Mouse (Mus musculus) T-helper 2 cell (primary cell): ENCODE data around the gene Pnmt.

ENCODE experiments used
- in situ Hi-C: fragments of 300-600 bp; cut with MboI, MseI; formaldehyde crosslinking; loops from one replicate; pipeline ENCODE4 v1.15.1; 2025; ENCODE audit warnings: high pct_unique_total_duplicates

The Pnmt gene

GRCm38 (mm10) chr11:98385638-98386585, at the start of gene Pnmt:
TSS of gene Pnmt (plus strand) at chr11:98386450.
- in situ Hi-C loops, result loop anchor here (5.0 kb wide), 1 partner anchor 44 kb away; no protein-coding TSS in a partner anchor

DNA sequence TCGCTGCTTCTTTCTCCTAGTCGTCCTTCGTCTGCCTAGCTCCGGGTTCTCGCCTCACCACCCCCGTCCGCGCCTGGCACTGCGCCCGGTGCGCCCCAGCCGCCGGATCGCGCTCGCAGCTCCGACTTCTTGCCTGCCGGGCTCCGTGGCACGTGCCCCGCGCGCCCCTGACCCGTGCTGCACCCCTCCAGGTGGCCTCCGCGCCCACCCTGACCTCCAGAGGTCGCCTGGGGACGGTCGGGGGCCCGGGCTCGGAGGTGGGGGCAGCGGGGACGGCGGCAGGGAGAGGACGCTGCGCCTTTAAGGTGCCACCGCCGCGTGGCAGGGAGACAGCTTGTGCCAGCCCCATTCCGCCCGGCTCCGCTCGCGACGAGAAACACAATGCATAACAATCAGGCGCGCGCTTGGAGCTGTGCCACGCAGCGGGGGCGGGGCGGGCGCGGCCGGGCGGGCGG, 47.7 kb upstream of the Pnmt start:
- in situ Hi-C loops, result no loop called here

DNA sequence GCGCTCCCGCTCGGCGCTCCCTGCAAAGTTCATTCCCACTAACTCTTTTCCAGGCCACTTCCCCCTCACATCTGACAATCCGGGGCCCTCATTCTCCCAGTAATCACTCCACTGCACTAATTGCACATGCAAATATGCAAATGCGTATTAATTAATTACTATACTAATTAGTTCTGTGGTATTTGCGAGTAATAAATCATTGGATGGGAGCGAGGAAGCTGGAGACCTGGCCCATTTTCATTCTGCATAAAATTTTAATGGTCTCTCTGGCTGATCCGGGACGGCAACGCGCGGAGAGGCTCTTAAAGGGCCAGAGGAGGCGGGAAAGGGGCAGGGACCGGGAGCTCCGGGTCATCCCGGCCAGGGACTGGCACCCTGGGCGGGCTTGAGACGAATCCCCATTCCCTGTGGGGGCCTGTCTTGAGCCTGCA, 47.2 kb upstream of the Pnmt start:
- in situ Hi-C loops, result no loop called here

- in situ Hi-C loops, result loop anchor here (5.0 kb wide), 1 partner anchor 48 kb away; the partner anchor contains the start of gene Pnmt
These were observed 46.5 kb upstream of the Pnmt start for GRCm38 (mm10) chr11:98339679-98340287.

GRCm38 (mm10) chr11:98340597-98340996, 45.7 kb upstream of the Pnmt start:
- in situ Hi-C loops, result loop anchor here (5.0 kb wide), 1 partner anchor 47 kb away; the partner anchor contains the start of gene Pnmt

- in situ Hi-C loops, result loop anchor here (5.0 kb wide), 1 partner anchor 46 kb away; the partner anchor contains the start of gene Pnmt
These were observed 45.1 kb upstream of the Pnmt start for GRCm38 (mm10) chr11:98341174-98341573.

GRCm38 (mm10) chr11:98342000-98342945, 44.0 kb upstream of the Pnmt start:
- in situ Hi-C loops, result loop anchor here (5.0 kb wide), 1 partner anchor 45 kb away; the partner anchor contains the start of gene Pnmt

DNA sequence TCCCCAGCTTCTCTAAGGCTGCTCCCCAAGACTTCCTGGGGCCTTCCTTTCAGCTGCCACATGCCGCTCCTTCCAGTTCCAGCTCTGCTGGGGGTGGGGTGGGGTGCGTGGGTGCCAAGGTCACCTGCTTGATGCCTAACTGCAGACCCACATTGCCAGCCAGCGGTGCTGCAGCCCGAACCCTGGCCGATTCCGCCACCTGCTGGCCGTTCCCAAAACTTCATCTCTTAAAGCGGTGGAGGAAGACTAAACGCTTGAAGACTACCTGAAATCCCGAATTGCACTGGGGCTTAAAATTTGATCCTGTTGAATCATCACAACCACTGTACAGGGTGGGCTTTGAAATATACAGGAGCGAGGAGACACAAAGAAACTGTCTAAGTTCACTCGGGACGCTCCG, 41.0 kb upstream of the Pnmt start:
- in situ Hi-C loops, result loop anchor here (5.0 kb wide), 1 partner anchor 107 kb away; no protein-coding TSS in a partner anchor

DNA sequence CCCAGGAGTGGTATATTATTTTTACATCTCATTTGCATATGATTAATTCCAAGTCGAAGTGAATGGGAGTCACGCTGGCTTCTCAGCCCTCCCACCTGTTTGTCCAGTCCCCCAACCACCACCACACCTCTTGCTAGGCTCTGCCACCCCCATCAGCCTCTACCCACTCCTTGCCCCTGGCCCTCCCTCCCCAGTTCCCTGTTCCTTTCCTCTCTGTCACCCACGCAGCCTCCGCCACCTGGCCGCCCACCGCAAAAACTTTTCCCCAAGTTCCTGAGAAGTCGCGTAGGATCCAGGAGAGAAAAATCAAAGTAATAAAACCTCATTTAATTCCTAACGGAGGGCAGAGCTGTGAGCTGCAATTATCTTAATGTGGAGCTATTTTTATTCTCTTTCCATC, 40.1 kb upstream of the Pnmt start:
- in situ Hi-C loops, result loop anchor here (5.0 kb wide), 1 partner anchor 106 kb away; no protein-coding TSS in a partner anchor

GRCm38 (mm10) chr11:98347385-98348082, 38.7 kb upstream of the Pnmt start:
- in situ Hi-C loops, result loop anchor here (5.0 kb wide), 1 partner anchor 105 kb away; no protein-coding TSS in a partner anchor

DNA sequence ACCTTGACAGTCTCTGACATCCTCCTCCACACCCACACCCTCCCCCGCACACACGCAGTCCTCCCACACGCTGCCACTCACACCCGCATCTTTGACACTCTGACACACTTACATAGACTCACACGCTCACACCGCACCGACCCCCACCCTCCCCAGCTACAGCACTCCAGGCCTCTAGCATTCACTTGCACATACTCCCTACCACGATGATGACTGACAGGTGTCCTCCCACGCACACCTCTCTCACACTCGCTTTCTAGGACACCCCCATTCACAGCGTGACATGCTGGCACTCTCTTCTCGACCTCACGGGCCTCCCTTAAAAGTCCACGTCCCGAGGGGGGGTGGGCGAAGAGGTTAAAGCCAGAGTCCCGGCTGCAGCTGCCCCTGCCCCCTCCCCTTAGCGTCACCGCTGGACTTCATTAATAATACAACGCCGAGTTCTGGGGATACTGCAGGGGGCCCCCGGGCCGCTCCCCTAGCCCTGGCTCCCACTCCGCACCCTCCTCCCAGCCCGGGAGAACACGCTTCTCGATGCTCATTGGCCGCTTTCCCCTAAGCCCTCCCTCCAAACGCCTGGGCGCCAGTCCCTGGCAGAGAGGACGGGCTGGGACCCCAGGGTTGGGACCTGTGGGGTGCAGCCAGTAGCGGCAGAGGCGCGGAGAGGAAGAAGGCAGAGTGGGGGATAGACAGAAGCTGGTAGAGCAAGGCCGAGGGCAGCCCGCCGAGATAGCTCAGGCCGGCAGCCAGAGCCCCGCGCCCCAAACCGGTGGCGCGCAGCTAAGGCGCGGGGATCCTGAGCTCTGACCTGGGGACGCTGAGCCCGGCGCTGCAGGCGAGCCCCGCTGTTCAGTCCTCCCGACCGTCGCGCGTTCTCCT, 37.9 kb upstream of the Pnmt start, which contains the start of gene Ppp1r1b:
Ppp1r1b (plus strand) TSS at position 322 of the 879 bp plus-strand sequence.
- in situ Hi-C loops, result loop anchor here (5.0 kb wide), 1 partner anchor 104 kb away; no protein-coding TSS in a partner anchor

DNA sequence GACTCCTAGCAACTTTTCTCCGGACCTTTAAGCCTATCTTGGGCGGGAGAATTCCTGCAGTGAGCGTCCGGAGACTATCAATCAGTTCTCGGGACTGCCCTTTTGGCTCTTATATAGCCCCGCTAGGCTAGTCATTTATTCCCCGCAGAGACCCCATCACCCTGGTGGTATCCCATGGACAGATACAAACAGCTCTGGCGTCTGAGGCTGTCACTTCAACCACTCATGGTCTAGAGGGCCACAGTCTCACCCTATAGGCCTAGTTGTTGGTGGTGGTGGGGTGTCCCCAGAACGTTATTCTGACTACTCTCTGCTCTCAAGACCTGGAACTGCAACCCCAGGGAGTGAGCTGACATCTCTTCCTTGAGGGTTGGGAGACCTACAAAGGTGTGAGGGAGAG, 36.9 kb upstream of the Pnmt start:
- in situ Hi-C loops, result loop anchor here (5.0 kb wide), 1 partner anchor 103 kb away; no protein-coding TSS in a partner anchor

- in situ Hi-C loops, result no loop called here
These were observed 33.8 kb upstream of the Pnmt start for GRCm38 (mm10) chr11:98352272-98352990.

DNA sequence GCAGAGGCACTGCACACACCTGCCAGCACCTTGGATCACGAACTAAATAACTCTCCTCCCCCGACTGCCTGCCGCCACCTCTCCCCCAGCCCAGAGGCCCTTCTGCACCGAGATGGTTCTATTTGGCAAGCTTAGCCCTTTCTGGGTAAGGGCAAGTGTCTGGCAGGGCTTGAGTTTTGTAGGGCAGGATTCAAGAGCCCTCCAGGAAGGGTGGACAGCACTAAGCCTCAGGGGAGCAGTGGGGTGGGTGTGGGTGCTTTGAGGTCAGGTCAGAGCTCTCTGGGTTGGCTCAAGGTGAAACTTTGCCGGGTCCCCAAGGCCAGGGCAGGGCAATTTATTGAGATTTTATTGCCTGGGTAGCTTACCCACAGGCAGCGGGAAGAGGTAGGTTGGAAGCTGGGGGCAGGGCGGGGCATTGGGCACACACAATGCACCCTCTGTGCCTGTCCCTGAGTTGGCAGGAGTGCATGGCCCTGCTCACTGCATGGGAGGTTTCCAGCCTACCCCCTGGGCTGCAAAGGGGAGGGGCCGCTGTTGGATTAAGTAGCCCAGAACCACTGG, 32.5 kb upstream of the Pnmt start:
- in situ Hi-C loops, result no loop called here

DNA sequence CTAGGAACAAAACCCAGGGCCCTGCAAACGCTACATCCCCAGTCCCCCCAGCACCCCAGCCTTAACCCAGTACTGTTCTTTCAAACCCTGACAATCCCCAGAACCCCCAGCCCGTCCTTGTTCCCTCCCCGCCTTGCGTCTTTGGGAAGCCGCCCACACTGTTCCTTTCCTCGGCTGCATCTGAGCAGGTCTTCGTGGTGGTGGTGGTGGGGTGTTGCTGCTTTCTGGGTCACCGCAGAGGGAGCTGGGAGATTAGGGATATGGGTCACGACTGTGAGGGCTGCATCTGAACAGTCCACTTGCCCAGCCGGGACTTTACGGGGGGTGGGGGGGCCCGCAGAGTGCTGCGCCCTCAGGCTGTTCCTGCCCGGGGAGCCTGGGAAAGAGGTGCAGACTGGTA, 31.8 kb upstream of the Pnmt start:
- in situ Hi-C loops, result no loop called here

- in situ Hi-C loops, result no loop called here
These were observed 30.4 kb upstream of the Pnmt start for GRCm38 (mm10) chr11:98355732-98356299.

DNA sequence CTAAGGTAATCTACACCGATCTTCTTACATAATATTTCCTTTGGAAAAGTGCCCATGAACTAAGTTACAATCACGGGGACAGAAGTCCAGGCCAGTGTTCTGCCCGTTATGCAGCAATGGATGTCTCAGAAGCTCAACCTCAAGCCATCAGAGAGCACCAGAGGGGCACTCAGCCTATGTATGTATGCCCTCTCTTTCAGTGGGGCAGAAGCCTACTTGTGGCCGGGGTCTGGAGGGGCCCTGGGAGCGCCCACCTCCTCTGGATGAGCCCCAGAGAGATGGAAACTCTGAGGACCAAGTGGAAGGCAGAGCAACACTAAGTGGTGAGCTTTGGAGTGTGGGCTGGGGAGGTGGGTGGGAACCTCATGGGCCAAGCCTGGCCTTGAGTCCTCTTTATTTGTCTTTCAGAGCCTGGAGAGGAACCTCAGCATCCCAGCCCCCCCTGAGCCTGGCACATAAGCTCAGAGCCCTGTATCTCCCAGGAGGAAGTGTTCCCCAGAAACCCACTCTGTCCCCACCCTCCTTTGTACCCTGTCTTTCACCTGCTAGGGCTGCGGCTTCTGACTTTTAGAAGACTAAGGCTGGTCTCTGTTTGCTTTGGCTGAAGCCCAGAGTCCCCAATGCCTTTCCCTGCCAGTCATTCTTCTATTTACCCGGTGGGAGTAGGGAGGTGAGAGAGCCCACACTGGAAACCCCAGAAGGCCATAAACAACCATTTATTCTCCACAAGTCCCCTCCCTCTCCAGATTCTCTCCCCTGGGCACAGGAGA, 29.4 kb upstream of the Pnmt start:
- in situ Hi-C loops, result no loop called here
